Mouse (Mus musculus): ENCODE measurements around the gene Mlh1. TPM values are rescaled to one million over a fixed set of nuclear protein-coding genes. Genes with fewer than 3 reads are reported as not detected.

Gene Mlh1
- 21.0 TPM for polyA plus RNA-seq (2014; fragmentation: Illumina TruSeq; extraction: RNeasy Lipid Tissue Mini Kit (QIAGEN cat#74804); ENCODE audit: low read depth, low replicate concordance)

DNA sequence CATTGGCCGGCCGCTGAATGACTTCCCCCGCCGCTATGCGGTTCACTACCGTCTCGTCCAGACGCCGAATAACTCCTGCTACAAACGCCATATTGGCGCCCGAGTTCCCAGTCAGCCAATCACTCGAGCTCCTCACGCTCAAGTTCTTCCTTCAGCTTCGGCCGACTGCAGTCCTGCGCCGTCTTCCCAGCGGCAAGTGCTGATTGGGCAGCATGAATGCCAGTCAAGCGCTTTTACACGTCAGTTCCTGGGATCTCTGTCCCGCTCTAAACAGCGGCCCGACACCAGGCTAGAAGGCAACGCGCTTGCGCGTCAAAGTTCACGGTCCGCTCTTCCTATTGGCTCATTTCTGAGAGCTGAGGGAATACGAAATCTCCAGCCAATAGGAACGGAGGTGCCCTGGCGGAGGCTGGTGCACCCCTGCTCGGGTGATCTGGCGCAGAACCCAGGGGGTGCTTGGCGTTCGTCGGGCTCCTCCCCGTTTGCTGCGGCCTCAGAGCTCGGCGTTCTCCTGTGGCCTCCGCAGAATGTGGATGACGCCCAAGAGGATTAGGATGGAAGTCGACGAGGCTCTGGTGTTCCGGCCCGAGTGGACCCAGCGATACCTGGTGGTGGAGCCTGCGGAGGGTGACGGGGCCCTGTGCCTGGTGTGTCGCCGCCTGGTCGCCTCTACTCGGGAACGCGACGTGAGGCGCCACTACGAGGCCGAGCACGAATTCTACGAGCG lies at the start of gene Mlh1, which contains the start of gene Epm2aip1:
Gene Mlh1, minus strand, starts transcription at position 358 of the 727 bp plus-strand sequence.
Gene Epm2aip1, plus strand, starts transcription at position 496 of the 727 bp plus-strand sequence.

DNA sequence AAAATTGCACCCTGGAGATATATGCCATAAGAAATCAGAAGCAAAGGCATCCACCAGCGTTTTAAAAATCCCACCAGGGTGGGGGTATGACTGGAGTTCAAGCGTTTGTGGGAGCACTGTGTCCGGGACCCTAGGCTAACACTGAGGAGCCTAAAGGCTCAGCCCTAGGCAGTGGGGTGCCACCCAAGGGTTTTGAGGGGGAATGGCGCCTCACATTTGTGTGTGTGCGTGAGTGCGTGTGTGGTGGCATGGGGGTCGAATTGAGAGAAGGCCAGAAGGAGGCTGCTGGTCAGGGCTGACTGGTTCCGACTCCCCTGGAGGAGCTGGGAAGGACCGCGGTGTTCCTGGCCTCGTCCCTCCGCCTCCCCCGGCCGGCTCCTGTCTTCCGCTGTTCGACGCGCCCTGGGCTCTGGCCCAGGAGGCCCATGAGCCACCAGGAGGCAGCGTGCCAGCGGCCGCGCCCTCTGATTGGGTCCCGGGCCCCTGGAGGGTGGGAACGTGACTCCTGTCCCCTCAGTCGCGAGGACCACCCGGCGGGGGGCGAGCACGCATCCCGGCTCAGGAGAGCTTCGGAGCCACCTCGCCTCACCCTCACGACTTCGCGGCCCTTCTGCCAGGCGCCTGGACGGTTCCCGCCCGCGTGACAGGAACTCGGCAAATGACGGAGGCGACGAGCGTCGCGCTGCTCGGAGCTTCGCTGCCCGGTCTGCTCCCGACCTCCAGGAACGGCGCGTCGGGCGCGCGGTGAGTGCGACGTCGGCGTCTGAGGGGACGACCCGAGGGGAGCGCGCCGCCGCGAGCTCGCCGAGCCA lies 39.6 kb upstream of the Mlh1 start, which contains the start of gene Trank1:
Gene Trank1, plus strand, starts transcription at position 709 of the 812 bp plus-strand sequence.

Other genes starting within 250 kb of the Mlh1 start
- gene Ccrl2, start 214.3 kb downstream of the Mlh1 start, polyA plus RNA-seq (2014; fragmentation: Illumina TruSeq; extraction: RNeasy Lipid Tissue Mini Kit (QIAGEN cat#74804); ENCODE audit: low read depth, low replicate concordance): 0.22 TPM
- gene Lrrfip2, start 154.2 kb downstream of the Mlh1 start, polyA plus RNA-seq (2014; fragmentation: Illumina TruSeq; extraction: RNeasy Lipid Tissue Mini Kit (QIAGEN cat#74804); ENCODE audit: low read depth, low replicate concordance): 469 TPM
- 19.8 TPM for gene Epm2aip1, start 138 bp upstream of the Mlh1 start, polyA plus RNA-seq (2014; fragmentation: Illumina TruSeq; extraction: RNeasy Lipid Tissue Mini Kit (QIAGEN cat#74804); ENCODE audit: low read depth, low replicate concordance)
- gene Trank1, start 39.9 kb upstream of the Mlh1 start, polyA plus RNA-seq (2014; fragmentation: Illumina TruSeq; extraction: RNeasy Lipid Tissue Mini Kit (QIAGEN cat#74804); ENCODE audit: low read depth, low replicate concordance): 32.2 TPM
- gene Dclk3, start 167.3 kb upstream of the Mlh1 start, polyA plus RNA-seq (2014; fragmentation: Illumina TruSeq; extraction: RNeasy Lipid Tissue Mini Kit (QIAGEN cat#74804); ENCODE audit: low read depth, low replicate concordance): 0.13 TPM